Mouse (Mus musculus): ENCODE results near the gene Ccdc66. TPM values are rescaled to one million over a fixed set of nuclear protein-coding genes. Genes with fewer than 3 reads are reported as not detected.

The Ccdc66 gene
- polyA plus RNA-seq, 1 experiment from 2014 or later, result 4.0 TPM

DNA sequence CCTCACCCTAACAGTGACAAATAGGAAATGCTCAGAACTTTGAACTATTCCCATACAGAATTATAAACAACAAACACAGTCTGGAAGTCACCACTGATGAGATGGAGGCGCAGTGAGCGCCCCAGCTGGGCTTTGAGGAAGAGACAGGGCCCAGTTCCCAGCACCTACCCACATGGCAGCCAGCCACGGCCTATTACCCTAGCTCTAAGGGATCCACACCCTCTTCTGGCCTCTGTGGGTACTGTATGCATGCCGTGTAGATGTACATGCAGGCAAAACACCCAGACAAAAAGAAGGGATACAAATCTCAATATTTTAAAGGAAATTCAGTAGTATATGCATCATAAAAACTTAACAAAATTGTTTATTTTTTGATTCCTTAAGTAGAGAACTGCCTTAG, 14.7 kb downstream of the Ccdc66 start:
- no peak for ATAC-seq
- H3K4me3 ChIP-seq (ENCODE audit: low read depth, low read length), result no peak overlapping the region
- no peak overlapping the region for H3K9ac ChIP-seq (ENCODE audit: low read depth, low read length)
- no peaks in the 10 kb centered on the region for H3K9me3 ChIP-seq (ENCODE audit: control insufficient read depth)
- no peak overlapping the region for H3K27ac ChIP-seq (ENCODE audit: low read depth, low read length)
- 87% methylated on average over 4 of the region's 4 CpGs for WGBS
- H3K36me3 ChIP-seq (ENCODE audit: control insufficient read depth, insufficient read depth), result peaks cover 44% of the 10 kb centered on the region
- no peak overlapping the region for H3K4me2 ChIP-seq (replicated peaks; ENCODE audit: low read depth)
- TF ChIP-seq CTCF (IDR thresholded peaks at IDR 0.05; ENCODE audit: low read depth), result peak; percentile 24; the same call in 1 of the 2 replicates
- no peaks in the 10 kb centered on the region for H3K4me1 ChIP-seq (replicated peaks; ENCODE audit: control insufficient read depth, insufficient read depth, low read length)
- no peaks in the 10 kb centered on the region for H3K27me3 ChIP-seq (replicated peaks; ENCODE audit: control insufficient read depth, insufficient read depth, low read length)

DNA sequence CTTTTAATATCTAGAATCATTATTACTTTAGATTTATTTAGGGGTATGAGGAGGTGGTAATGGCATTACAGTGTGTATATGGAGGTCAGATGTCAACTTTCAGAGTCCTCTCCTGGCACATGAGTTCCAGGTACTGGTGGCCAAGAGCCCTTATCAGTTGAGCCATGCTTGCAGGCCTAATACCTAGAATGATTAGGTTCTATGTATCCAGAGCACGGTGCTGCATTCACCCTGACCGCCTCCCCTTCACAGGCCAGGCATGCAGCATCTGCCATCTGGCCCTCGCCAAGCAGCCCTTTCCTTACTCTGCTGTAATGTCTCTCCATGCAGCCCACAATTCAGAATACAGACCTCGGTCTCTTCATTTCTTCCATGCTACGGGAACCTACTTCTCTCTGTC, 16.9 kb downstream of the Ccdc66 start:
- Histone ChIP-seq H3K4me1 (replicated peaks; ENCODE audit: control insufficient read depth, insufficient read depth, low read length) (no peaks in the 10 kb centered on the region), H3K36me3 (ENCODE audit: control insufficient read depth, insufficient read depth) (peaks cover 45% of the 10 kb centered on the region), H3K27ac (ENCODE audit: low read depth, low read length) (no peak overlapping the region), H3K4me2 (replicated peaks; ENCODE audit: low read depth) (no peak overlapping the region), H3K9me3 (ENCODE audit: control insufficient read depth) (no peaks in the 10 kb centered on the region), H3K9ac (ENCODE audit: low read depth, low read length) (no peak overlapping the region), H3K4me3 (ENCODE audit: low read depth, low read length) (no peak overlapping the region), H3K27me3 (replicated peaks; ENCODE audit: control insufficient read depth, insufficient read depth, low read length) (no peaks in the 10 kb centered on the region)
- ATAC-seq, result no peak
- no peak for TF ChIP-seq CTCF (IDR thresholded peaks at IDR 0.05; ENCODE audit: low read depth)
- WGBS, result 93% methylated on average over 5 of the region's 5 CpGs

DNA sequence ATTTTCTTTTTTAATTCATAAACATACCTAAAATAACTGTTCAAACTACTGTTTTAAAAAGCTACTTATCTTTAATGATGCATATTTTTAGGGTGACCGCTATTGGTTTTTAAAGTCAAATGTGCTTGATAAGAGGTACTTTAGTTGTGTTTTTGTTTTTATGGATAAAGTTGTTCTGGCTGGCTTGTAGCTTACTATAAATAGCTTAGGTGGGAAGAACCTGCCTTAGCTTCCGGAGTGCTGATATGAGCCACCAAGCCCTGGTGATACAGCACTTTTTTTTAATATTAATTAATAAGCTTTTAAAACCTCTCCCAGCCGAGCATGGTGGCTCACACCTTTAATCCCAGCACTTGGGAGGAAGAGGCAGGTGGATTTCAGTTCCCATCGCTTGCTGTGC, 61.3 kb downstream of the Ccdc66 start:
- Histone ChIP-seq H3K4me1 (replicated peaks; ENCODE audit: control insufficient read depth, insufficient read depth, low read length) (no peaks in the 10 kb centered on the region), H3K27ac (ENCODE audit: low read depth, low read length) (no peak overlapping the region), H3K27me3 (replicated peaks; ENCODE audit: control insufficient read depth, insufficient read depth, low read length) (no peaks in the 10 kb centered on the region), H3K9ac (ENCODE audit: low read depth, low read length) (no peak overlapping the region), H3K36me3 (ENCODE audit: control insufficient read depth, insufficient read depth) (peaks cover 45% of the 10 kb centered on the region), H3K4me3 (ENCODE audit: low read depth, low read length) (no peak overlapping the region), H3K4me2 (replicated peaks; ENCODE audit: low read depth) (no peak overlapping the region), H3K9me3 (ENCODE audit: control insufficient read depth) (no peaks in the 10 kb centered on the region)
- no peak for TF ChIP-seq CTCF (IDR thresholded peaks at IDR 0.05; ENCODE audit: low read depth)
- no peak for ATAC-seq
- WGBS, result 89% methylated on average over 4 of the region's 4 CpGs

DNA sequence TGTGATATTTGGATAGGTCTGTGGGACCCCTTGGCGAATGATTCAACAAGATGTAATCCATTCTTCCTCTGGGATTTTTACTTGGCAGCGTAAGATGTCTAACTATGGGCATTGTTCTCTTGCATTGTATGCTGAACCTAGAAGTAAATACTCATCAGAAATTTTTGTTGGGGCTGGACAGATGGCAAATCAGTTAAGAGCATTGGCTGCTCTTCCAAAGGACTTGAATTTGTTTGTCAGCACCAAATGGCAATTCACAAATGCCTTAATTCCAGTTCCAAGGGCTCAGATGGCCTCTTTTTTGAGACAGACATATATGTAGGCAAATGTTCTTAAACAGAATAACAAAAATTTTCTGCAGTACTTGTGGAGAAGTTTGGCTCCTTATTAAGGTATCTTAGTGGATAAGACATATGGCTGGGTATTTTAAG, 63.4 kb downstream of the Ccdc66 start:
- TF ChIP-seq CTCF (IDR thresholded peaks at IDR 0.05; ENCODE audit: low read depth), result no peak
- H3K9me3 ChIP-seq (ENCODE audit: control insufficient read depth), result no peaks in the 10 kb centered on the region
- 91% methylated on average over 2 of the region's 2 CpGs for WGBS

DNA sequence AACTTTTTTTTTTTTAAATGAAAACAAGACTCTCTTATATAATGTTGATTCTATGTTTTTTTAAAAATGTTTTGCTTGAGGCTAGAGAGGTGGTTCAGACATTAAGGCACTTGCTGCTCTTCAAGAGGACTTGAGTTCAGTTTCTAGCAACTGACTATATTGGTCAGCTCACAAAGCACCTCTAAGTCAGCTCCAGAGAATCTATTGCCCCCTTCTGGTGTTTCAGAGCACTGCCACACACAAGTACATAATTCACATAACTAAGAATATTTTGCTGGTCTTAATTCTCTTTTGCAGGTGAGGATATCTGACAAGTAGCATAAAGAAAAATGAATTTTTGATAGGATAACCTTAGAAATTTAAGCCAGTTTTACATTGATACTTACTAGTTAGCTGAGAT, 67.3 kb downstream of the Ccdc66 start:
- TF ChIP-seq CTCF (IDR thresholded peaks at IDR 0.05; ENCODE audit: low read depth), result peak; percentile 54
- Histone ChIP-seq H3K9me3 (ENCODE audit: control insufficient read depth) (no peaks in the 10 kb centered on the region), H3K4me3 (ENCODE audit: low read depth, low read length) (no peak overlapping the region), H3K9ac (ENCODE audit: low read depth, low read length) (no peak overlapping the region), H3K27ac (ENCODE audit: low read depth, low read length) (no peak overlapping the region), H3K36me3 (ENCODE audit: control insufficient read depth, insufficient read depth) (peaks cover 30% of the 10 kb centered on the region), H3K4me2 (replicated peaks; ENCODE audit: low read depth) (no peak overlapping the region), H3K4me1 (replicated peaks; ENCODE audit: control insufficient read depth, insufficient read depth, low read length) (no peaks in the 10 kb centered on the region), H3K27me3 (replicated peaks; ENCODE audit: control insufficient read depth, insufficient read depth, low read length) (no peaks in the 10 kb centered on the region)
- no peak for ATAC-seq

More for the DNA sequence above, 63.4 kb downstream of the Ccdc66 start:
- Histone ChIP-seq H3K4me2 (replicated peaks; ENCODE audit: low read depth) (no peak overlapping the region), H3K4me1 (replicated peaks; ENCODE audit: control insufficient read depth, insufficient read depth, low read length) (no peaks in the 10 kb centered on the region), H3K9ac (ENCODE audit: low read depth, low read length) (no peak overlapping the region), H3K36me3 (ENCODE audit: control insufficient read depth, insufficient read depth) (peaks cover 45% of the 10 kb centered on the region), H3K4me3 (ENCODE audit: low read depth, low read length) (no peak overlapping the region), H3K27me3 (replicated peaks; ENCODE audit: control insufficient read depth, insufficient read depth, low read length) (no peaks in the 10 kb centered on the region), H3K27ac (ENCODE audit: low read depth, low read length) (no peak overlapping the region)
- ATAC-seq, result no peak

DNA sequence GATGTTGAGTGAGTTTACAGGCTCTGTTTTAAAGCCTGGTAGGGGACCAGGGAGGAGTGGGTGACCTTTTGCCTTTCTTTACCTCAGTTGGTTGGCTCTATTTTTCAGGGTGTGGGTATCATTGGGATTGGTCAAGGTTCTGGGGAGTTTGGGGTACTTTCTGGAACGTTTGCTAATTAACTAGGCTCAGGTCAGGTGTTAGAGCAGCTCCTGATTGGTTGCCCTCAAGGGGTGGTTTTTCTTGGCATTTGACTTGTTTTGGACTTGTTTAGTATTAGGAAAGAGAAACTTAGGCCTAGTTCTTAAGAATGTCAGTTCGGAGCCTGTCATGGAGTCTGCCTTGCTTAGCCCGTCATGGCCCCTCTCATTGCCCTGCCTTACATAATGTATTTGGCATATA, 71.4 kb downstream of the Ccdc66 start:
- H3K9me3 ChIP-seq (ENCODE audit: control insufficient read depth), result no peaks in the 10 kb centered on the region

DNA sequence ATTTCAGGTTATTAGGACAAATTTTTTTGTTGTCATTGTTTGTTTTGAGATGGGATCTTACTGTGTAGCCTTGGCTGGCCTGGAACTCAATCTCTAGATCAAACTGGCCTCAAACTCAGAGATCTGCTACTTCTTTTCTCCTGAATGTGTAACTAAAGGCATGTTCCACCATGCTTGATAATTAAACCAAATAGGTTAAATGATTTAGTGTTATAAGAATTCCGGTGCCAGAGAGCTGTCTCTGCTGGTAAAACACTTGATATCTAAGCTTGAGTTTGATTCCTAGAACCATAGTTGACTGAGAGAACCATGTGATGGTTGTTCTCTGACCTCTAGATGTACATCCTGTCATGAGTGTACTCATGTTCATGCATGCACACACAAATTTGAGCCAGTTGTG, 72.1 kb downstream of the Ccdc66 start:
- Histone ChIP-seq H3K4me1 (replicated peaks; ENCODE audit: control insufficient read depth, insufficient read depth, low read length) (no peaks in the 10 kb centered on the region), H3K4me2 (replicated peaks; ENCODE audit: low read depth) (no peak overlapping the region), H3K9ac (ENCODE audit: low read depth, low read length) (no peak overlapping the region), H3K36me3 (ENCODE audit: control insufficient read depth, insufficient read depth) (peaks cover 9% of the 10 kb centered on the region; the same call in 1 of the 2 replicates), H3K4me3 (ENCODE audit: low read depth, low read length) (no peak overlapping the region), H3K27ac (ENCODE audit: low read depth, low read length) (no peak overlapping the region), H3K27me3 (replicated peaks; ENCODE audit: control insufficient read depth, insufficient read depth, low read length) (no peaks in the 10 kb centered on the region), H3K9me3 (ENCODE audit: control insufficient read depth) (no peaks in the 10 kb centered on the region)
- ATAC-seq, result no peak
- WGBS, result 96% methylated on average over 1 of the region's 1 CpGs
- no peak for TF ChIP-seq CTCF (IDR thresholded peaks at IDR 0.05; ENCODE audit: low read depth)

More for the DNA sequence above, 71.4 kb downstream of the Ccdc66 start:
- no peak overlapping the region for H3K4me2 ChIP-seq (replicated peaks; ENCODE audit: low read depth)
- no peak overlapping the region for H3K9ac ChIP-seq (ENCODE audit: low read depth, low read length)
- no peak for ATAC-seq
- no peaks in the 10 kb centered on the region for H3K27me3 ChIP-seq (replicated peaks; ENCODE audit: control insufficient read depth, insufficient read depth, low read length)
- no peak overlapping the region for H3K27ac ChIP-seq (ENCODE audit: low read depth, low read length)
- TF ChIP-seq CTCF (IDR thresholded peaks at IDR 0.05; ENCODE audit: low read depth), result no peak
- H3K36me3 ChIP-seq (ENCODE audit: control insufficient read depth, insufficient read depth), result peaks cover 9% of the 10 kb centered on the region; the same call in 1 of the 2 replicates
- 89% methylated on average over 3 of the region's 3 CpGs for WGBS
- H3K4me3 ChIP-seq (ENCODE audit: low read depth, low read length), result no peak overlapping the region
- H3K4me1 ChIP-seq (replicated peaks; ENCODE audit: control insufficient read depth, insufficient read depth, low read length), result no peaks in the 10 kb centered on the region

Data from intestine, postnatal 0 days (tissue).